Mouse (Mus musculus) forebrain, postnatal 0 days (tissue): Measurements from ENCODE around the gene Lpar6. TPM values are rescaled to one million over a fixed set of nuclear protein-coding genes. Genes with fewer than 3 reads are reported as not detected.
A peak's percentile ranks its signal among the peaks of the same experiment; 100 is the strongest.

Experiments used
- ATAC-seq: fragments of 200-750 bp; cut with Nextera tagmentation; 2 replicates; pipeline ENCODE4 v1.8.0; 2017; ENCODE audit warnings: mild to moderate bottlenecking, moderate library complexity
- DNase-seq: peaks from one replicate; pipeline ENCODE4 v3.0.0-alpha.2; 2015
- H3K27ac ChIP-seq: fragments of 300-500 bp; sonication (generic); 2 replicates; pipeline ENCODE4 v1.5.1; 2014; ENCODE audit warnings: low read depth, mild to moderate bottlenecking, antibody characterized with exemption, low read length, moderate library complexity, mixed read lengths
- H3K27me3 ChIP-seq: fragments of 300-500 bp; sonication (generic); 2 replicates; pipeline ENCODE4 v1.6.1; 2014; ENCODE audit warnings: mild to moderate bottlenecking, low read length, mixed read lengths; ENCODE audit not compliant: insufficient read depth
- H3K36me3 ChIP-seq: fragments of 300-500 bp; sonication (generic); 2 replicates; pipeline ENCODE4 v1.6.1; 2014; ENCODE audit warnings: mild to moderate bottlenecking, moderate library complexity; ENCODE audit not compliant: insufficient read depth
- H3K4me1 ChIP-seq: fragments of 300-500 bp; sonication (generic); 2 replicates; pipeline ENCODE4 v1.6.1; 2014; ENCODE audit warnings: antibody characterized with exemption; ENCODE audit not compliant: insufficient read depth
- H3K4me2 ChIP-seq: fragments of 300-500 bp; sonication (generic); 2 replicates; pipeline ENCODE4 v1.6.1; 2014; ENCODE audit warnings: low read depth, mild to moderate bottlenecking, moderate library complexity
- H3K4me3 ChIP-seq: fragments of 300-500 bp; sonication (generic); 2 replicates; pipeline ENCODE4 v1.5.1; 2014; ENCODE audit warnings: low read depth, low read length, mixed read lengths
- H3K9ac ChIP-seq: fragments of 300-500 bp; sonication (generic); 2 replicates; pipeline ENCODE4 v1.6.1; 2014; ENCODE audit warnings: mild to moderate bottlenecking
- H3K9me3 ChIP-seq: fragments of 300-500 bp; sonication (generic); 2 replicates; pipeline ENCODE4 v1.6.1; 2016; ENCODE audit warnings: low read length
- CTCF ChIP-seq: sonication (generic); IDR thresholded peaks from 2 replicates; pipeline ENCODE4 v1.5.1; 2016; ENCODE audit warnings: antibody characterized with exemption, control low read depth, low read depth
- WGBS: fragments of 180-500 bp; shearing (Covaris S2); extraction: QIAGEN DNeasy Blood & Tissue Kit; methylation state at CpG from one replicate; pipeline ENCODE4 v1.1.7; 2014; 5-methylcytosine and 5-hydroxymethylcytosine counted together
- polyA plus RNA-seq: library from polyadenylated mRNA; unstranded; fragments of >200 nt; fragmentation: Nextera tagmentation; extraction: Ambion mirVana; gene quantifications from 2 replicates; pipeline ENCODE4 v1.2.1, GENCODE M21; 2015
- total RNA-seq: library from RNA; depleted of rRNA; stranded (reverse); fragments of >200 nt; gene quantifications from 2 replicates; pipeline ENCODE4 v1.2.3, GENCODE M21; 2014

Gene Lpar6
- total and polyA plus RNA-seq, 2 experiments from 2014 or later = 1.8 to 2.6 TPM

DNA sequence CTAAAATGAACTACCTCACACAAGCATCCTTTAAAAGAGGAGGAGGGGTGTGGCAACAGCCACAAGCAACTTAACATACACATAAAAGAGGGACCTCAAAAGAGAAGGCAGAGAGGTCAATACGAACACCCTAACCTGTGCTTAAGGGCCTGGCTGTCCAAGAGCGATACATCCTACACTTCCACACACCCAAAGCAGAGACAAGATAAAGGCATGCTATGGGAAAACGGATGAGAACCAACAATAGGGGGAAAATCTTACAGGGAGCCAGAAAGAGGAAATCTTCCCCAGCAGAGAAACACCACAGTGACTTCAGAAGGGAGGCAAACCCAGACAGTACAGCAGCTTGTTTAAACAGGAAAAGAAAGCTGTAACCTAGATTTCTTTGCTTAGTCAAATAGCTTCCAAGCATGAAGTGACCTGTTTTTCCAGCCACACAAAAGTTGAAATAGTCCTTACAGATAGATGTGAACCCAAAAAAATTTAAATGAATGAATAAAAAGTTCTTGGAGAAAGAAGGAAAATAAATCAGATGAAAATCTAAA, 17.8 kb downstream of the Lpar6 start:
- DNase-seq (no peak), ATAC-seq (no peak)
- H3K4me3 ChIP-seq = no peak overlapping the region
- no peak for TF ChIP-seq CTCF
- H3K36me3 ChIP-seq = no peaks in the 10 kb centered on the region
- no peak overlapping the region for H3K27ac ChIP-seq
- H3K27me3 ChIP-seq = no peaks in the 10 kb centered on the region
- no peak overlapping the region for H3K9ac ChIP-seq
- WGBS = 69% methylated on average over 3 of the region's 3 CpGs
- H3K4me2 ChIP-seq = no peak overlapping the region
- H3K4me1 ChIP-seq = no peaks in the 10 kb centered on the region
- no peaks in the 10 kb centered on the region for H3K9me3 ChIP-seq

DNA sequence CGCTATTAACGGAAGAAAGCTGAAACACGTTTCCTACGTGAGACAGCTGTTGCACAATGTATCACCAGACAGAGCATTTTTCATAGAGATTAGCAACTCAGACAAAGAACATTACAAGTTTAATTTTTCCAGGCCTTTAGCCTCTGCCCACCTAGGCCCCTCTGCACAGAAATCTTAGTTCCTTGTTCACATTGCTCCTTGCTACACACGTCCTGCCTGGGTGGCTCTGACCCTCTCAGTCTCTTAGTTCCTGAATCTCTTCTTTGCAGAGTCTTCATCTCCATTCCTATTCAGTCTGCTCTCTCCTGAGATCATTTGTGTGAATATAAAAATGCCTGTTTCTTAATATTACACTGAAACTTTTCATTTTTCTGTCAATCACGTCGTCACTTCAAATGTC, 19.7 kb downstream of the Lpar6 start:
- no peak for TF ChIP-seq CTCF
- Histone ChIP-seq H3K27me3 (no peaks in the 10 kb centered on the region), H3K4me1 (no peaks in the 10 kb centered on the region), H3K36me3 (peaks cover 4% of the 10 kb centered on the region; the same call in 1 of the 2 replicates), H3K27ac (no peak overlapping the region), H3K9ac (no peak overlapping the region), H3K4me2 (no peak overlapping the region), H3K4me3 (no peak overlapping the region), H3K9me3 (no peaks in the 10 kb centered on the region)
- 73% methylated on average over 7 of the region's 7 CpGs for WGBS
- no peak for ATAC-seq
- DNase-seq = no peak

DNA sequence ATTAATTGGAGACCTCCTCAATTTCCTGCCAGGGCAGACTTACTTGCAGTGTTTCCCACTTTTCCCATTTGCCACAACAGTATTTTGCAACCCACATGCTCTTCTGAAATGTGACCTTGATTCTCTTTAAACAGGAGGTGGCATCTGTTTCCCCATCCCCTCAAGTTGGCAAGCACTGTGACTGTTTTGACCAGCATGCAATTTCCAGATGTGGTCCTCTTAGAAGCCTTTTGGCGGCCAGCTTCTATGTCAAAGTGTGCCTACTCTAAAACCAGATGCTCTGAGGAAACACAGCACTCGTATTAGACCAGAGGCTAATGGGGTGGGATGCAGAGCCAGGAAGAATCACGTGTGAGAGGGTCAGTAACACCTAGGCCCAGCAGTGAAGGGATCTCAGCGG, 20.5 kb downstream of the Lpar6 start:
- no peak for ATAC-seq
- no peak overlapping the region for H3K9ac ChIP-seq
- 71% methylated on average over 4 of the region's 4 CpGs for WGBS
- no peak for DNase-seq
- no peak overlapping the region for H3K4me3 ChIP-seq
- H3K27me3 ChIP-seq = no peaks in the 10 kb centered on the region
- no peak for TF ChIP-seq CTCF
- no peak overlapping the region for H3K4me2 ChIP-seq
- no peak overlapping the region for H3K27ac ChIP-seq
- no peaks in the 10 kb centered on the region for H3K4me1 ChIP-seq
- H3K36me3 ChIP-seq = peaks cover 4% of the 10 kb centered on the region; the same call in 1 of the 2 replicates
- no peaks in the 10 kb centered on the region for H3K9me3 ChIP-seq

DNA sequence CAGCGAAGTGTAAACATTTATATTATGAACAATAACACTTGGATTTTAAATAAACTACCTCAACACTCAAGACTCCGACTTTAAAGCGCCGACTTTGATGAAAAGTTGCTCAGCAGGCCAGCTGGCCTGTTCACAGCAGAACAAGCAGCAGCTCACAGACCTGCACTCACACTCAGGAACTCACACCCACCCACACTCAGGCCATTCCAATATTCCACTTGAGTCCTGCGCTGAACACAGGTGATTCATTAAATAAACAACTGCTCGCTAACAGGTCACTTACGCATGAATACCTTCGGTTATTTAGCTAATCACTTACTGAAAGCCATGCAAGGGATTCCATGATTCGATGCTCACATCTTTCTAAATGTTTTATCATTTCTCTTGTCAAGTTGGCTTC, 24.5 kb downstream of the Lpar6 start:
- H3K9me3 ChIP-seq = no peaks in the 10 kb centered on the region
- H3K4me1 ChIP-seq = no peaks in the 10 kb centered on the region
- no peak overlapping the region for H3K4me2 ChIP-seq
- H3K36me3 ChIP-seq = peaks cover 4% of the 10 kb centered on the region; the same call in 1 of the 2 replicates
- H3K4me3 ChIP-seq = no peak overlapping the region
- TF ChIP-seq CTCF = no peak
- no peak for ATAC-seq
- no peaks in the 10 kb centered on the region for H3K27me3 ChIP-seq
- 94% methylated on average over 9 of the region's 9 CpGs for WGBS
- no peak for DNase-seq
- H3K9ac ChIP-seq = no peak overlapping the region
- no peak overlapping the region for H3K27ac ChIP-seq

DNA sequence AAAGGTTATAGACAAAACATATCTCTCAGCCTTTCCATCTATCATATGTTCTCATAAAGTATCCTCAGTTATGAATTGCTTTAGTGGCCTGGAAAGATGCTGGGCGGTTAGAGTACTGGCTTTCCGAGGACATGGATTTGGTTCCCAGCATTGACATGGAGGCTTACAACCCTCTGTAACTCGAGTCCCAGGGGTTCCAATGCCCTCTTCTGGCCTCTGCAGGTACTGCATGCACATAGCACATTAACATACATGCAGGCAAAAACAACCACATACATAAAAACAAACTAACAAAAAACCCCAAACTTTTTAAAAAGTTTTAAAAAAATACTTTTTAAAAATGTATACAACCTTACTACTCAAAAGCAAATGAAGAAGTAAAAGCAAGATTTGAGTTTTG, 28.5 kb downstream of the Lpar6 start:
- ATAC-seq (no peak), DNase-seq (no peak)
- WGBS = 87% methylated on average over 3 of the region's 3 CpGs
- H3K4me2 ChIP-seq = no peak overlapping the region
- no peak overlapping the region for H3K4me3 ChIP-seq
- H3K4me1 ChIP-seq = no peaks in the 10 kb centered on the region
- no peak; the same call in 1 of the 2 replicates for TF ChIP-seq CTCF
- no peaks in the 10 kb centered on the region for H3K27me3 ChIP-seq
- H3K27ac ChIP-seq = no peak overlapping the region
- no peaks in the 10 kb centered on the region for H3K9me3 ChIP-seq
- H3K36me3 ChIP-seq = peaks cover 4% of the 10 kb centered on the region; the same call in 1 of the 2 replicates
- no peak overlapping the region for H3K9ac ChIP-seq

DNA sequence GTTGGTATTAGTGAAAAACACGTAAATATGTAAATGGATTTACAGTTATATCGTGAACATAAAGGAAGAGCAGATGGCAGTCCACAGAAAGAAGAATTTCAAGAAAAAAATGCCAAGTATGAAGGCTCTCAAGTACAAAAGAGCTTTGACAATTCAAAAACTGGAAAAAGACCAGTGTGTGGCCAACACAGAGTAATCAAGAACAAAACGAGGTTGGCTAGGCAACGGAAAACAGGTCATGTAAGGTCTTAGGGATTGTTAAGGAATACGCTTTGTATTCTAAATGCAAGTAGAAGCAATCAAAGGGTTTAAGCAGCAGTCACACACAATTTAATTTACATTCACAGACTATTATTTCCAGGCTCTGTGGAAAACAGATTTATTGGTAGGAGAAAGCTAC, 34.1 kb downstream of the Lpar6 start:
- Histone ChIP-seq H3K36me3 (no peaks in the 10 kb centered on the region), H3K27me3 (no peaks in the 10 kb centered on the region), H3K27ac (no peak overlapping the region), H3K4me2 (no peak overlapping the region), H3K4me3 (no peak overlapping the region), H3K9ac (no peak overlapping the region), H3K9me3 (no peaks in the 10 kb centered on the region), H3K4me1 (no peaks in the 10 kb centered on the region)
- DNase-seq (peak; percentile 7), ATAC-seq (peak; percentile 20; the same call in 1 of the 2 replicates)
- WGBS = 15% methylated on average over 5 of the region's 5 CpGs
- no peak for TF ChIP-seq CTCF

DNA sequence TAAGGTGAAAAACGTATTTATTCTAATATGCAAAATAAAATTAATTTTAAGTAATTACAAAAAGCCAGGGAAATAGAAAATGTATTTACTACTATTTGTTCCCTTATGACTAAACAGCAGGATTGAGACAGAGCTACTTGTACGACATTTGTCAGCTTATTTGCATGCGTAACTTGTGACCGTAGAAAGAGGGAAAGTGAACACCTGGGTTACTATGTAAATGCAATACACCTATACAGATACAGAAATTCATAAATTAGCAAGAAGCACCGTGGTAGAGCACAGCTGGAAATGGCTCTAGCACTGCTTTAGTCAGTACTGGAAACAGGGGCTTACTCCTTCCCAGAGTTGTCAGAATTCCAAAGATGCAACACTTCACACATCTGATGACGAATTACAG, 41.4 kb downstream of the Lpar6 start:
- Histone ChIP-seq H3K27ac (no peak overlapping the region), H3K9ac (no peak overlapping the region), H3K36me3 (0 out of 2 replicates have a peak, but pooled peaks cover 6% of the 10 kb centered on the region), H3K27me3 (no peaks in the 10 kb centered on the region), H3K4me2 (no peak overlapping the region), H3K9me3 (no peaks in the 10 kb centered on the region), H3K4me1 (no peaks in the 10 kb centered on the region), H3K4me3 (no peak overlapping the region)
- no peak for TF ChIP-seq CTCF
- DNase-seq = no peak
- ATAC-seq = no peak
- WGBS = 89% methylated on average over 6 of the region's 6 CpGs

DNA sequence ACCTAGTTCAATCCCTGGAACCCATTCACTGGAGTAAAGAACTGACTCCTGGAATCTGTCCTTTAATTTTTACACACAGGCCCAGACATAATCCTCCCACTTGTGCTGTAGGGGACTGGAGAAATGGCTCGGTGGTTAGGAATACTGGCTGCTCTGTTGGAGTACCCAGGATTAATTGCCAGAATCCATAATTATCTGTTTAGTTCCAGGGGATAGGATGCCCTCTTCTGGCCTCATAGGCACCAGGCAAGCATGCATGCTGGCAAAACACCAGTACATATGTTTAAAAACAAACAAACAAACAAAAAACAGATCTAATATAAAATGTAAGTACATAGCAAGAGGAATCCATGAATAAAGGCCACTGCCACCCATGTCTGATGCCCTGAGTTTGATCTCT, 43.3 kb downstream of the Lpar6 start:
- TF ChIP-seq CTCF = peak; percentile 51
- DNase-seq (peak; percentile 18), ATAC-seq (no peak)
- no peak overlapping the region for H3K9ac ChIP-seq
- H3K4me3 ChIP-seq = no peak overlapping the region
- no peaks in the 10 kb centered on the region for H3K4me1 ChIP-seq
- no peak overlapping the region for H3K4me2 ChIP-seq
- no peaks in the 10 kb centered on the region for H3K9me3 ChIP-seq
- no peak overlapping the region for H3K27ac ChIP-seq
- H3K27me3 ChIP-seq = no peaks in the 10 kb centered on the region
- 0 out of 2 replicates have a peak, but pooled peaks cover 6% of the 10 kb centered on the region for H3K36me3 ChIP-seq
- 0% methylated on average over 1 of the region's 1 CpGs for WGBS
